Mouse (Mus musculus): ENCODE data around the gene Ugt1a1.

Ugt1a1 gene

GRCm38 (mm10) chr1:88234646-88235045, 22.9 kb downstream of the Ugt1a1 start:
- DNase-seq (ENCODE audit: low spot score) = no peak

- no peak for DNase-seq (ENCODE audit: low spot score)
Measured at GRCm38 (mm10) chr1:88235046-88235893, 23.5 kb downstream of the Ugt1a1 start.

- DNase-seq (ENCODE audit: low spot score) = no peak
Measured at GRCm38 (mm10) chr1:88235894-88236415, 24.2 kb downstream of the Ugt1a1 start.

- DNase-seq (ENCODE audit: low spot score) = no peak
Measured at GRCm38 (mm10) chr1:88237311-88237710, 25.6 kb downstream of the Ugt1a1 start.

- DNase-seq (ENCODE audit: low spot score) = no peak
Measured at GRCm38 (mm10) chr1:88238771-88239170, 27.0 kb downstream of the Ugt1a1 start.

- DNase-seq (ENCODE audit: low spot score) = no peak
Measured at GRCm38 (mm10) chr1:88240072-88240471, 28.3 kb downstream of the Ugt1a1 start.

GRCm38 (mm10) chr1:88240579-88240978, 28.8 kb downstream of the Ugt1a1 start:
- no peak for DNase-seq (ENCODE audit: low spot score)

- no peak for DNase-seq (ENCODE audit: low spot score)
Measured at GRCm38 (mm10) chr1:88243861-88244260, 32.1 kb downstream of the Ugt1a1 start.

- no peak for DNase-seq (ENCODE audit: low spot score)
Measured at GRCm38 (mm10) chr1:88245881-88246280, 34.1 kb downstream of the Ugt1a1 start.

GRCm38 (mm10) chr1:88246386-88246785, 34.6 kb downstream of the Ugt1a1 start:
- DNase-seq (ENCODE audit: low spot score) = no peak

- DNase-seq (ENCODE audit: low spot score) = no peak
Measured at GRCm38 (mm10) chr1:88247660-88248059, 35.9 kb downstream of the Ugt1a1 start.

GRCm38 (mm10) chr1:88248658-88249057, 36.9 kb downstream of the Ugt1a1 start:
- DNase-seq (ENCODE audit: low spot score) = no peak

- DNase-seq (ENCODE audit: low spot score) = no peak
Measured at GRCm38 (mm10) chr1:88249596-88249995, 37.8 kb downstream of the Ugt1a1 start.

- no peak for DNase-seq (ENCODE audit: low spot score)
Measured at GRCm38 (mm10) chr1:88250023-88250422, 38.3 kb downstream of the Ugt1a1 start.

GRCm38 (mm10) chr1:88253106-88253505, 41.3 kb downstream of the Ugt1a1 start:
- DNase-seq (ENCODE audit: low spot score) = no peak

GRCm38 (mm10) chr1:88253540-88253939, 41.8 kb downstream of the Ugt1a1 start:
- DNase-seq (ENCODE audit: low spot score) = no peak

- DNase-seq (ENCODE audit: low spot score) = no peak
Measured at GRCm38 (mm10) chr1:88254793-88255465, 43.2 kb downstream of the Ugt1a1 start.

- DNase-seq (ENCODE audit: low spot score) = no peak
Measured at GRCm38 (mm10) chr1:88255466-88255857, 43.7 kb downstream of the Ugt1a1 start.

- DNase-seq (ENCODE audit: low spot score) = no peak
Measured at GRCm38 (mm10) chr1:88255989-88256754, 44.4 kb downstream of the Ugt1a1 start.

- no peak for DNase-seq (ENCODE audit: low spot score)
Measured at GRCm38 (mm10) chr1:88256886-88257663, 45.3 kb downstream of the Ugt1a1 start.

GRCm38 (mm10) chr1:88257681-88258080, 45.9 kb downstream of the Ugt1a1 start:
- no peak for DNase-seq (ENCODE audit: low spot score)

- DNase-seq (ENCODE audit: low spot score) = no peak
Measured at GRCm38 (mm10) chr1:88258361-88258760, 46.6 kb downstream of the Ugt1a1 start.

Data from ovary, postnatal 14 days (tissue).